Mouse (Mus musculus) monocyte, adult 5-6 weeks (primary cell): ENCODE results near the gene Ddx55. TPM values are rescaled to one million over a fixed set of nuclear protein-coding genes. Genes with fewer than 3 reads are reported as not detected.

ENCODE experiments used
- ATAC-seq: fragments of 153-309, 156-312 bp; replicated peaks from 2 replicates; pipeline ENCODE4 v1.8.0; 2017; ENCODE audit warnings: mild to moderate bottlenecking; ENCODE audit not compliant: low TSS enrichment, insufficient number of reproducible peaks, severe bottlenecking, poor library complexity, low FRiP score
- total RNA-seq: library from RNA; stranded (forward); fragments of 200-1000, 200-491, 200-594 nt; gene quantifications from 3 replicates; pipeline ENCODE4 v1.2.3, GENCODE M21; 2017

Ddx55 gene
- 23.3 to 32.0 TPM (median 28.7 TPM) in 3 replicates for total RNA-seq

DNA sequence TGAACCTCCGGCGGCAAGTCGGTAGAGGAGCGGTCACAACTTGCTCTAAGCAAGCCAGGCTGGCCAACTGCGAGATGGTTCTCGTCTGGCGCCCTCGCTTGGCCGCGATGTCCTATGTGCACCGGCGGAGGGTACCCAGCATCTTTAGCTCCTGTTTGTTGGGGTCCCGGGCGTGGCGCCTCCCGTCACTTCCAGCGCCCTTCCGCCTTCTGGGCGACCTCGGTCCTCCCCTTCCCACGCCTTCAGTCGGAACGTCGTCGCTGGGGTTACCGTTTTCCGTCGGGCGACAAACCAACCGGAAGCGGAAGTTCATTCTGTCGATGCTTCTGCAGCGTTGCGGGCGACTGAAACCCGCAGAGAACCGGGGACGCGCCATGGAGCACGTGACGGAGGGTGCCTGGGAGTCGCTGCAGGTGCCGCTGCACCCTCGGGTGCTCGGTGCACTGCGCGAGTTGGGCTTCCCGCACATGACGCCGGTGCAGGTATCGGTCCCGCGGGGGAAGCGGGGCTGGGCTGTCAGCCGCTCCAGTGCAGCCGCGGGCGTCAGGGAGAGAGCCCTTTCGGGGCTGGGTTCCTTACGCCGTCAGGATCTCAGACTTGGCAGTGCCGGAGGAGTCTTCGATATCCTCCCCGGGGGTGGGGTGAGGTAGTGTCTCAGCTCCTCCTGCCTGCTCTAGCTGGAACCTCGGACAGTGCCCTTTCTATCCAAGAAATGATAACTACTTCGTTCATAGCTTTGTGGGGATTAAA, at the start of gene Ddx55:
Ddx55 (plus strand) TSS at position 307 of the 750 bp plus-strand sequence.
- peak; percentile 96 for ATAC-seq

DNA sequence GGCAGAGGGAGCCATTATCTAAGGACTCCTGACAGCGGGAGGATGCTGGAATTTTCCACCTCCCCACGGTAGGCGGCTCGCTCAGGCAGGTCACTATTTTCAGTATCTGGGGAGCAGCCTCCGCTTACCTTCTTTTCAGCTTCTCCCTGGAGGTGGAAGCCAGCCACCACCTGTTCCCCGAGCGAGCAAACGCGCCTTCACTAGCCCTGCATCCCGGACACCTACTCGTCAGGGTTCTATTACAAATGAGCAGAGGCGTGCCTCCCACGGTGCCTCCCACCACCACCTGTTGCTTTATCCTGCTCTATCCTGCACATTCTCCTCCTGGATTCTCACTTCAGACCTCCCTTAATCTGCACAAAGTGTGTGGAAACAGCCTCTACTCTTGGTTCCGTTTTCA, 48.9 kb upstream of the Ddx55 start:
- no peak for ATAC-seq

GRCm38 (mm10) chr5:124505235-124505634, 47.4 kb upstream of the Ddx55 start:
- ATAC-seq = no peak

- ATAC-seq = peak; percentile 27; the same call in 1 of the 2 replicates
Measured at GRCm38 (mm10) chr5:124506731-124507359, 45.8 kb upstream of the Ddx55 start.

GRCm38 (mm10) chr5:124509200-124509599, 43.5 kb upstream of the Ddx55 start:
- no peak for ATAC-seq

DNA sequence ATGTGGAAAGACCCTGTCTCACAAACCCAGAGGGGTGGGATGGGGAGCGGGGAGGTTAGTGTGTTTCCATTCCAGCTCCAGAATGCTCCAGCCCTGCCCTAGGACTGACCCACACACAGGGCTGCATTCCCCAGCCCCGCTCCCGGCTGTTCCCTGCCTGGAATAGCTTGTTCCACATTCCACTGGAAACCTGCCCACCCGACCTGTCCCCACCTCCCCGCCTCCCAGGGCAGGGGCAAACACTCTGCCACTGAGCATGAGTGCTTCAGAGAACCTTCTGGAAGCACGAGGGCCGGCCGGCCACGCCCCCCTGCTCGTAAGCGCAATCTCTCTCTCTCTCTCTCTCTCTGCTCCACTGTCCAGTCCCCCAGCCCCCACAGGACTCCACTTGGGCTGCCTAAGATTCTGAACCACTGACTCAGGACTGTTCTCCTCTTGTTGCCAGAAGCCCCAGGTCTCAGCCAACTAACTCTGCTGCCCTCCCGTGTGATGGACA, 42.9 kb upstream of the Ddx55 start:
- no peak; the same call in 1 of the 2 replicates for ATAC-seq

DNA sequence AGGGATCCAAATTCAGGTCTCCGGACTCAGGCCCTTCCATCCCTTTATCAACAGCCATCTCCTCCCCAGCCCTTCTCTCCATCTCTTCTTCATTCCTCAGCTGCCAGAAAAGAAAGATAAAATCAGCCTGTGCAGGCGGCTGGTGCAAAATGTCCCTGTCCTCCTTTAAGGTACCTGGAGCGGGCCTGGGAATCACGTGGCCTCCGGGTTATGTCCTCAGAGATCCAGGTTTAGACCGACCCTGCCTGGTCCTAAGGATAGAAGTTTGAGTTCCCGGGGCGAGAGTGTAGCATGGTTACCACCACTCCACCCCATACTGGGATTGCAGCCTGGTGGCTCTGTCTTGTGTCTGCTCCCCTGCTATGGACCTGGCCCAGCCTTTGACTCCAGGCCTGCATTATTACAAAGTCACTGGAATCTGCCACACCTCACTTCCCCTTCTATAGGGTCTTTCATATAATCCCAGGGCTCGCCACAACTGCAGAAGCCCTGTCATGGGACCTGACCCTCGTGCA, 42.1 kb upstream of the Ddx55 start:
- ATAC-seq = no peak

DNA sequence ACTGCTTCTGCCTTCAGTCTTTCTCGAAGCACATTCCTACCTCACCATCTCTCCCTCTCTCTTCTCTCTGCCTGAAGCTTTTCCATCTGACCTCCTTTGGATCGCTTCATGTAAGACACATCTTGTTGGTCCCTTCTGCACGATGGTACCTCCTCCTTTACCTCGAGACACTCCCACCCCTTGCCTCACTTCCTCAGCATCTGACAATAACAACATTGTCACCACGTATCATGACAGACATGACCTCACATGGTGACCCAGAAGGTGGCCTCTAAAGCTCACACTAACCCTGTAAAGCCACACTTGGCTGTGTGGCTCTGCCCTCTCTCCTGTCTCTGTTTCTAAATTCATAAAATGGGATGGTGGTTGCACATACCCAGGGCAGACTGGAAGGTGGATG, 36.9 kb upstream of the Ddx55 start:
- no peak for ATAC-seq

DNA sequence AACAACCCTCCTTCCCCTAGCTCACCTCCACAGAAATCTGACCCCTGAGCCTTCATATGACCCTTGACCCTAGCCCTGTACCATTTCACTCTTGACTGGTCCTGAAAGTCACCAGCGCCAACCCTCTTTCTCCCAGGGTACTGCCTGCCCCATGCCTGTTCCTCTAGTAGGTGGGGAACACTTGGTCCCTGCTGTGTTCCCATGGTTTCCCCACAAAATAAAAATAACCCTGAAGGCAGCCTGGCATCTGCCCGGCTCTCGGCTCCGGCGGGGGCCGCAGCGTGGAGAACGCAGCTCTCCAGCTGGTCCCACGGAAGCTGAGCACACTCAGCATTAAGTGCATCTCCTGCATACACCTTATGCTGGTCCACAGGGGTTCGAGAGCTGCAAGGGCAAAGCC, 34.0 kb upstream of the Ddx55 start:
- ATAC-seq = no peak

DNA sequence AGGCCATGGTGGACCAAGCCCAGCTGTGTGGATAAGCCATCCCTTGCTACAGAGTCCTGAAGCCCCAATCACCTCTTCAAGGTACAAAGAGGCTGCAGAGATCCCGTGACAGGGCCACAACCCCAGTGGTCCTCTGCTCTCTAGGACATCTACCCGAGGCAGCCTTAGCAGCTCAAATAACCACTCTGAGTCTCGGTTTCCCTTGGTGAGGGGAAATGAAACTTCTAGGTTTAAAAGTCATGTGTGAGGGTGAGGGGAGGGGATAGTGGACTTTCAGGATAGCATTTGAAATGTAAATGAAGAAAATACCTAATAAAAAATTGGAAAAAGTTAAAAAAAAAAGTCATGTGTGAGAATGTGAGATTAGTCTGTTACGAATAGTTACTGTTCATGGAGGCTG, 31.1 kb upstream of the Ddx55 start:
- ATAC-seq = no peak; the same call in 1 of the 2 replicates

DNA sequence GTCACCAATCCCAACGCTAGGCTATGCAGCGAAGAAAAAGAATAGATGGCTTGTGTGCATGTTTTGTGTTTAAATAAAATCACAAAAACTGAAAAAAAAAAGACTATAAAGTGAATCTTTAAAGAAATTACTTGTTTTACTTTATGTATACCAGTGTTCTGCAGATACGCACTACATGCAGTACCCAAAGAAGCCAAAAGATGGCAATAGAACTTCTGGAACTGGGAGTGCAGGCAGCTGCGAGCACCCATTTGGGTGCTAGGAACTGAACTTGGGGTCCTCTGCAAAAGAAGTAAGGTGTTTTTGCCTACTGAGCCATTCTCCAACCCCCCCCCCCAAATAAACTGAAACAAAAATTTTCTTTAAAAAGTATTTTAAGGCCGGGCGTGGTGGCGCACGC, 29.6 kb upstream of the Ddx55 start:
- no peak for ATAC-seq

DNA sequence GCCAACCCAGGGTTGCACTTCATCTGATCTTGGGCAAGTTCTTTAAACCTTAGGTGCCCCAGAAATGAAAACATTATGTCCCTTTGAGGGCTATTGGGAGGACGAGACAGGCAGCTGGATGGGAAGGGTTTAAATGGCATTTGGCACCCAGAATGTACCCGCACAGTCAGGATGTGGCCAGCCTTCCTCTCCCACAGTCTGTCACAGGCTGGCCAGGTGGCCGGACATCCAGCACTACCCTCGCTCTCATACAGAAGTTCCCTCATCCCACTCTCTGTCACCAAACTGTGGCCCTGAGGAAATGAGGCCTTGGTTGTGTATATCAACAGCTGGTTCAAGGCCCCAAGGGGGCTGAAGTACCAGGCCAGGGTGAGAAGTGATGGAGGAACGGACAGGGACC, 27.7 kb upstream of the Ddx55 start:
- ATAC-seq = no peak

- ATAC-seq = no peak
Measured at GRCm38 (mm10) chr5:124528351-124528750, 24.3 kb upstream of the Ddx55 start.

GRCm38 (mm10) chr5:124528791-124529190, 23.9 kb upstream of the Ddx55 start:
- ATAC-seq = no peak

GRCm38 (mm10) chr5:124529191-124529651, 23.4 kb upstream of the Ddx55 start:
- no peak for ATAC-seq

GRCm38 (mm10) chr5:124529697-124530096, 23.0 kb upstream of the Ddx55 start:
- no peak for ATAC-seq

GRCm38 (mm10) chr5:124530655-124531582, 21.7 kb upstream of the Ddx55 start, which contains the start of gene Rilpl1:
Gene Rilpl1 (minus strand): TSS chr5:124531391.
- ATAC-seq = no peak

GRCm38 (mm10) chr5:124531583-124531930, 21.1 kb upstream of the Ddx55 start:
- no peak for ATAC-seq

DNA sequence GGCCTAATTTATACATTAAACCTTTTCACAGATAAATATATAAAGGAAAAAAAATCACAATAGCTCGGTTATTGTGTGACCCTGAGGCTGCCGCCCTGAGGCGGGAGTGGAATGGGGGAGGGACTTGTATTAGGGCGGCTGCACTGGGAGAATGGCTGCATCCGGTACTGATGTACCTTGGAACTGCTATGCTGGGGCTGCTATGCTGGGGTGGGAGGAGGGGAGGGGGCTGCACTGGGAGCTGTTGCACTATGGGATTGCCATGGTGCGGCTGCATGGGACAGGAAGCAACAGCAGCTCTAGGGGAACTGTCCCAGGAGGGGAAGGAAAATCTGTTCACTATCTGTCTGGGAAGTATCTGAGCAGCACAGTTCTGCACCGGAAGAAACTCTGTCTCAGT, 20.2 kb upstream of the Ddx55 start:
- ATAC-seq = no peak
